Mouse (Mus musculus) cerebellum, adult (tissue): ENCODE data around the gene Chrdl2.
A peak's percentile ranks its signal among the peaks of the same experiment; 100 is the strongest.
"Not testable (repeated sequence)": the region's sequence is repeated elsewhere in the genome, so short reads cannot be mapped to it uniquely, and the experiment has no call there.

Source experiments
- ATAC-seq: cut with Nextera tagmentation; 2 replicates; pipeline ENCODE4 v1.9.2; 2017; ENCODE audit warnings: mild to moderate bottlenecking, moderate library complexity, mixed read lengths; ENCODE audit not compliant: insufficient number of reproducible peaks, low FRiP score, low TSS enrichment

Gene Chrdl2

DNA sequence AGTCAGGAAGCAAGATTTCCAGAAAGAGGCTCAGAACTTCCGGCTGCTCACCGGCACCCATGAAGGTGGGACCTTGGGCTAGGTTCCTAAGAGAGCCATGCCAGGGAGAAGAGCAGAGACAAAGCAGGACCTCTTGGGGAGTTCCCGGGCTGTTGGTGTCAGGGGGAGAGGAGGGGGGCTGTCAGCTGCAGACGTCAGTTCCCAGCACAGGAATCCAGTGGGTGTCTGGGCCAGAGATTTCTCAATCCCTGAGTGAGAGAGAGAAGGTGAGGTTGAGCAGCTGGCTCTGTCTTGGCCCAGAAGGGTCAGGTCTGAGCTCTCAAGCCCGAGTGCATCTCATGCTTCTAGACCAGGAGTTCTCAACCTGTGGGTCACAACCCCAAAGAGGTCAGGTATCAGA is 27.7 kb downstream of the Chrdl2 start:
- ATAC-seq = no peak

DNA sequence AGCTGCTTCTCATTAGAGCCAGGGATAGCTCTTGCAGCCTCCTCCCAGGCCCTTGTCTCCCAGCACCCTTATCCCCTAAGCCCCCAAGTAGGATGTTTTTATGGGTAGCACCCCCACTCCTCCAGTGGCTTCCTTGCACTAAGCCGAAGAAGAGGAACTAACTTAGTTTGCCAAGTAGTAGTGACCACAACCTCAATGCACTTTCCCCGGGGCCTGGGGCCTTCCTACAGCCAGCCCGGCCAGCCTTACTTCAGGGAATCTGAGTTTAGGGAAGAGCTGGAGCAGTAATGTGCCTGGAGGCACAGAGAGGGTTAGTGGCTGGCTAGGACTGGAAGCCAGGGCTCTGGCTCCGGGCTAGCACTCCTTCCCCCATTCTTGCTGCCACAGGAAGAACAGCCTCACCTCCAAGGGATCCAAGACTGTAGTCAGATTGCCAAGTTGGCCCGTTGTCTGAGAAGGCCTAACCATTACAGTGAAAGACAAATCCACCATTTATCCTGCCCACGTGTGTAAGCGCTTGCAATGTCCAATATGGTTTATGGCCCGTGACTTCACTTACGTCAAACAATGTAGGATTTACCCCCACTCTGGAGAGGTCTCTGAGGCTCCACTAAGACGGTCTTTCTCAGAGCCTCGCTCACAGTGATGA is 29.0 kb downstream of the Chrdl2 start:
- ATAC-seq = no peak

DNA sequence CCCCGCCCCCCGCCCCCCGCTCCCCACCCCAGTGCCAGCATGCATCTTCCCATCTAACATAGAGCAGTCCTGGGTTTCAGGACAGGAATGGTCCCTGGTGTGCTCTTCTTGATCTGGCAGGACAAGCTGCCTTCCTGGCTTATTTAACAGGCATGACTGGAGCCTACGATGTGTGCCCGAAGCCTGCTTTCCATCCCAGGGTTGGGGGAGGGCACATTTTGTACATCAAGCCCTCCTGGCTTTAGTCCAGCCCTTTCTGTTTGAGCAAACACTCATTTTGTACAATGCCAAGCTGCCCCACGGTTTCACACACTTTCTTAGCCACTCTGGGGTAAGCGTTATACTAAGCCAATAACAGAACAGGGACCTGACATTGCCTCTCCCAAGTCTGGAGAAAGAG is 30.1 kb downstream of the Chrdl2 start:
- no peak for ATAC-seq

- ATAC-seq = 0 out of 2 replicates have a peak, but pooled peaks have one; percentile 23
Observed at GRCm38 (mm10) chr7:100036495-100036894, 30.5 kb downstream of the Chrdl2 start.

DNA sequence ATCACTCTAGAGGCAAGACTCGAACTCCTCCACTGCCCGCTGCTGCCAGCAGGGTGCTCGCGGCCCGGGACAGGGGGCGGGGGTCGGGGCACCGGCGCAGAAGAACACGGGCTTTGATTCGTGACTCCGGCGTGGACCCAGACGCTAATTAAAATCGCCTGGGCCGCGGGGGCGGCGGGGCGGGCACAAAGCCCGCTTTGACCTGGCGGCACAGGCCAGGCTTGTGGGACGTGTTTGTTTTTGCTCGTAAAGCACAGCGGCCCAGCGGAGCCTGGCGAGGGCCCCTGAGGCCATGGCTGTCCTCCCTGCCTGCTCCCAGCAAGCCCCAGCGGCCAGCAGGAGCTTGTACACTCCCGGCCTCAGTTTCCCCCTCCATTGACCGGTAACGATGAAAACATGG is 36.1 kb downstream of the Chrdl2 start:
- no peak for ATAC-seq

GRCm38 (mm10) chr7:100043096-100043495 is 37.1 kb downstream of the Chrdl2 start:
- ATAC-seq = no peak

- ATAC-seq = peak; percentile 50
Observed at GRCm38 (mm10) chr7:100043605-100044031, 37.6 kb downstream of the Chrdl2 start.

GRCm38 (mm10) chr7:100046486-100046885 is 40.5 kb downstream of the Chrdl2 start:
- no peak for ATAC-seq

GRCm38 (mm10) chr7:100051904-100052303 is 45.9 kb downstream of the Chrdl2 start:
- no peak for ATAC-seq

DNA sequence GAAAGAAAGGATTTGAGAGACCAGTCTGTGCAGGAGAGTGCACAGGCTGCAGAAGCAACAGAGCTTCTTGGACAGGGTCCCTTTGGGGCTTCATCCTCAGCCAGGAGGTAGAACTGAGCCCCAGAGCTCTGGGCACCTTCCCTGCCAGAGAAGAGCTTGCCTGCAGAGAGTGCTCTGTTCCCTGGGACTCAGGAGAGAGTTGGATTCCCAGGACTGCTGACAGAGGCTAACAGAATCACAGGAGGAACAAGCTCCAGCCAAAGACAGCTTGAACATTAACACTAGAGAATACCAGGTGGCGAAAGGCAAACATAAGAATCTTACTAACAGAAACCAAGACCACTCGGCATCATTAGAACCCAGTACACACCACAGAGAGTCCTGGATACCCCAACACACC is 47.0 kb downstream of the Chrdl2 start:
- not testable (repeated sequence) for ATAC-seq

DNA sequence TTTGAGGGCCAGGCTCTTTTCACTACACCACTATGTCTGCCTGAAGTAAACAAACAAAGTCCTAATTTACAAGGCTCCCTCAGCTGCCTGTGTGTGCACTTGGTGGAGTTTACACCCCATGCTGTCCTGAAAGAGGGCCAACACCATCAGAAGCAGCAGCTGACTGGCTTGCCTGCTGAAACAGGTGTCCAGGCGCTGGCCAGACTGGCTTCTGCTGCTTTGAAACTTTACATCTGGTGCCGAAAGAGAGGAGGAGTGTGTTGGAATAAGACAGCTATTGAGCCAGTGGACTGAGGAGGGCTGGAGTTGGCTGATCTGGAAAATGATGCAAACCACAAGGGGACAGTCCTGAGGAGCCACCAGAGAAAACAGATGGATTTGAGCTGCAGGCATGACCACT is 68.0 kb downstream of the Chrdl2 start:
- ATAC-seq = no peak

- ATAC-seq = no peak
Observed at GRCm38 (mm10) chr7:100076296-100076695, 70.3 kb downstream of the Chrdl2 start.

- no peak for ATAC-seq
Observed at GRCm38 (mm10) chr7:100077071-100077470, 71.1 kb downstream of the Chrdl2 start.

DNA sequence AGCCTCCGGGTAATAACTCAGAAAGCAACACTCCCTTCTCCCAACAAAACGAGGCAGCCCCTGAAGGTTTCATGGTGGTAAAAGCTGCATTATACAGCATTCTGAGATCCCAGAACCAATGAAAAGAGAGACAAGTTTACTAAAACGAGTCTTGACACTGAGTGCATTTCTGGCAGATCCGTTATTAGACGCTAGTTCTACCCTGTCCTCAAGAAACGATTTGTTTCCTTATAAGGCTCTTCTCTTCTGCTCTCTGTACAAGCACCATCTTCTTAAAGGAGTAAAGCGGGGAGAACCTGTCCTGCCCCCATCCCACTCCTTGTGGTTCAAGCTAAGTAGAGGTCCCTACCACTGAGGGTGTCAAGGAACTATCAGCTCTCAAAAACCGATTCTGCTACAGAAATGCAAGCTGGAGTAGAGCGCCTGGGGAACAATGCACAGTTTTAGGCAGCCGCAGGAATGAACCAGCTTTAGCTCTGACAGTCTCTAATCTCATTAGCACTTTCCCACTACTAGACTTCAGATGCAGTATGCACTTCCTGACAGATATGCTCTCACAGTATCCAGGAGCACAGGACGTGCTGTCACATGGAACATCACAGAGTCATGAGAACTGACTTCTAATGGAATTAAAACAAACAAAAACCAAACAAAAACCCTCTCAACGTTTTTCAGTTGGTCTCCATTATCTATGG is 74.3 kb downstream of the Chrdl2 start:
- ATAC-seq = no peak

- no peak for ATAC-seq
Observed at GRCm38 (mm10) chr7:100082836-100083235, 76.9 kb downstream of the Chrdl2 start.

- ATAC-seq = no peak
Observed at GRCm38 (mm10) chr7:100083812-100084211, 77.8 kb downstream of the Chrdl2 start.
